Mouse (Mus musculus) erythroblast, adult 5-6 weeks (primary cell): ENCODE results near the gene Man1a. TPM values are rescaled to one million over a fixed set of nuclear protein-coding genes. Genes with fewer than 3 reads are reported as not detected.
A peak's percentile ranks its signal among the peaks of the same experiment; 100 is the strongest.

ENCODE experiments used
- ATAC-seq: replicated peaks from 2 replicates; pipeline ENCODE4 v1.8.0; 2016; ENCODE audit warnings: moderate number of reproducible peaks, mild to moderate bottlenecking, moderate TSS enrichment, inconsistent platforms; ENCODE audit not compliant: poor library complexity, low FRiP score, severe bottlenecking
- total RNA-seq, 2 experiments: library from RNA; stranded (forward) in 1 of 2; stranded (reverse) in 1 of 2; fragments of 150-400 nt in 1 of 2; fragments of 200-764, 138-1000 nt in 1 of 2; gene quantifications; 2 replicates each; pipeline versions ENCODE4 v1.2.3 to v1.2.4; 2015 to 2017; ENCODE audit warnings: low replicate concordance in 2 of 2

Gene Man1a
- total RNA-seq (2015; ENCODE audit: low replicate concordance): 127 and 129 TPM in 2 replicates
- 163 and 164 TPM in 2 replicates for total RNA-seq (2017; ENCODE audit: low replicate concordance)

DNA sequence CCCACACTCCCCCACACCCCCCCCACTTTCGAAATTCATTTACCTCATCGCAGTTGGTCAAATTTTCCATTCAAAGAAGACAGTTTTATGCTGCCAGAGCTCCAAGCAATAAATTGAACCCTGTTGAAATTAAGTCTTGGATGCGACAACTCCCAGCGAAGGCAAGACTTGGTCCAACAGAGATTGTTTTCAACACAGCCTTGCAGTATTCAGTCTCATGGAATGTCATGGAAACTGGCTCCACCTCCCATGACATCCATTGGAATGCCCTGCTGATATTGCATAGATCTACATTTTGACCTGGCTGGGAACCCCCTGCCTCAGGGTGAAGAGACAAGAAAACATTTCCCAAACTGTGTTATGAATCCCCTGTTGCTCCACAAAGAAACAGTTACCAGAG, at the start of gene Man1a:
Man1a (minus strand) TSS at position 190 of the 400 bp plus-strand sequence.
- ATAC-seq: no peak

DNA sequence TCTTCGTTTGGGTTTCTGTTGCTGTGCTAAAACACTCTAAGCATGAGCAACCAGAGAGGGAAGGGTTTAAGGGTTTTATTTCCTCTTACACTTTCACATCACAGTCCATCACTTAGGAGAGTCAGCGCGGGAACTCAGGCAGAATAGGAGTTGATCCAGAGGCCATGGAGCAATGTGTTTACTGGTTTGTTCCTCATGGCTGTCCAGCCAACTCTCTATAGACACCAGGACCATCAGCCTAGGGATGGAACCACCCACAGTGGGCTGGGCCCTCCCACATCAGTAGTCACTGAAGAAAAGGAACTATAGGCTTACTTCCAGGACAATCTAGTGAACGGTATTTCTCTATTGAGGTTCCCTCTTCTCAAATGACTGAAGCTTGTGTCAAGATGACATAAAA, 45.4 kb upstream of the Man1a start:
- ATAC-seq: no peak

DNA sequence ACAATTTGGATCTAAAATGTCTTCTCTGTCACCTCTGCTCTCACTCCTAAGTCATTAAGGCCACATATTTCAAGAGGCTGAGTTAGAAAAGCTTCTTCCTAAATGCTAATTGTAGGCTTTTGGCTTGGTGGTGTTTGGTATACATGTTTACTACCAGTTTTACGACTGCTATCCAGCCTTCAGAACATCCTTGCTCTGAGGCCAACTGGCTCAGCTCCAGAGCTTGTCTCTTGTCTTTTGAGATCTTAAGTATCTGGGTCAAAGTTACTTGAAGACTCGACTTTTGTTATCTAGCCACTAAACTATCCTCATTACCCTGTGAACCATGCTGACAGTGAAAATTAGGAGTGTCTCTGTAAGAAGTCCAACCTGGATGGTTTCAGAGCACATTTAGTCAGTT, 44.0 kb upstream of the Man1a start:
- ATAC-seq: no peak

DNA sequence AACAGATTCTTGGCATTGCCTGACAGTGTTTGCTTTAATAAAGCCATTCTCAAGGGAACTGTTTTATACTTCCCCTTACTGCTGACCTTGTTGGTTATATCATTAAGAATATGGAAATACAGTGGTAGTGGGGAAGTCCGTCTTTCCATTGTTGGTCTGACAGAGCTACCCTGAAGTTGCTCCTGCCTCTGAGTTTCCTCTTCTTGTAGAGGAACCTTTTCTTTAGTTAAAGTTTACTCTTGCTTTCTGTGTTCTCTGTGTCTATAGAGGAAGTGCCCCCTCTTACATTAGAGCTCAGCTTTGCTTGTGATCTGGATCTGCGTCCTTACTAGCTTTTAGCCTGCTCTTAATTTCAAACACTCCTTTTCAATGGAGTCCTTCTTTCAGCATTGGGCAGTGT, 42.9 kb upstream of the Man1a start:
- ATAC-seq: no peak

DNA sequence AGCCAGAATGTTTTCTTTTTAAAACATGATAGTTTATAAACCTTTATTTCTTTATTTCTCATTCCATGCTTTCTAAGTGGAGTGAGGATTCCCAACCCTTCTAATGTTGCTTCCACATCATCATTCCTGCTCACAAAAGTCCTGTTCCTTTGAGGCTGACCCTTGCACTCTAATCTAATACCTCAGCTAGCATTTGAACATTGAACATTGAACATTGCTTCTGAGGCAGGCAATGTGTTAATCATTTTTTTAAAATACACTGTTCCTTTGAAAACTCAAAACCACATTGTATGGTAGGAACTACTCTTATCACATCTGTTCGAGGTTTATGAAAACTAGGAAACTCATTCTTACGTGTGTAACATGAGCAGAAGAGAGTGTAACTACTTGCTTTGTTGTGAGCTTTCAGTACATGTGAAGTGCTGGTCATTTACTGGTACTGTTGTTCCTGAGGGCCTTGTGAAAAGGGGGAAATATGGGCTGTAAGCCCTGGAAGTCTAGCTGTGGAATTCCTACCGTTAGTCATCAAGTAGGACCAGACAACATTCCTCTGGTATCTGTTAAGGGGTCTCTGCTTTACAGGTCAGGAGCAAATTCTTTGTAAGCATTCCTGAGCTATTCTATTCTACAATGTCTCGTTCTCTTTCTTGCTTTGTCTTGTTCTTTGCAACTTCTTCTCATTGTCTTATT, 42.0 kb upstream of the Man1a start:
- ATAC-seq: no peak

DNA sequence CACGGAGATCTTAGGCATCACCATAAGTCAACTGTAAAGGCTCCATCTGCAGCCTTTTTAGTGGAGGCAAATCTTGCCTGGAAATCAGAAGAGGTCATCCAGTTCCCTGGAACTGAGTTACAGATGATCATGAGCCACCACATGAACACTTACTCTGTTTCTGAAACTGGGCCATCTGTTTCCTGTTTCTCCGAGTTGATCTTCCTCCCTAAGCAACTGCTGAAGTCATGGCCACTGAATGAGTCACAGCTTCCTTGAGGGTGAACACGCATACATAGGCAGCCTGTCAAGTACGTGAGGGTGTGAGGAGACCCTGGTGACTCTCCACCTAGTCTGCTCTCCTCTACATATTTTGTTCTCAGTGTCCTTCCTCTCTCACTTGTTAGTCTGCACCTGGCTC, 41.4 kb upstream of the Man1a start:
- ATAC-seq: no peak

DNA sequence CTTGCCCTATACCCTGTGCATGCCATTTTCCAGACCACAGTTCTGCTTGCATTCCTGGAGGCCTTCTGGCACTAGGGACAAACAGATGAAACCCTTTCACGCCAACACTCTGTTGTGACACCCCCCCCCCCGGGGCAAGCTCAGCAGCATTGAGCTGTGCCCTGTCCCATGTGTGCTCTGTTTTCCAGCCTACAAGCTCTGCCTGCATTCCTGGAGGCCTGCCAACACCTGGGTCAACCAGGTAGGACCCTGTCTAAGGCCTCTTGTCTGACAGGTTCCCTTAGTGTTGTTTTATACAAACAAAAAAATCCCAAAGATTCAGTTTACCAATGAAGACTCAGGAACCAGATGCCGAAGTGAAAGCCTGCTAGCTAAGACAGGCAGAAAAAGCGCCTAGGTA, 27.3 kb upstream of the Man1a start:
- ATAC-seq: no peak

DNA sequence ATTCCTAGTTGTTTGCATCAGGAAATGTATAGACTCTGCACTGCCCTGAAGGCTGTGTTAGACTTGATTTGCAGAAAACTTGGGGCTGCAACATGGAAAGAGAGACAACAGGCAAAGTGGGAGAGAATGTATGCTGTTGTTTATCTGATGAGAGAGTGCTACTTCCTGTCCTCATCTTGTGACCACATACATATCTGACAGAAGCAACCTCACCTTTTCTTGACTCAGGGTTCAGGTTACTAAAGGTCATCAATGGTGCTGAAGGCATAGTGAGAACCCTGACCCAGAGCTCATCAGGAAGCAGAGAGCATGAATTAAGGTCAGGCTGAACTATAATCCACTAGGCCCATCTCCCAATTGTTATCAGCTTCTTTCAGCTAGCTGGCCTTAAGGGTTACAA, 15.7 kb upstream of the Man1a start:
- no peak for ATAC-seq

DNA sequence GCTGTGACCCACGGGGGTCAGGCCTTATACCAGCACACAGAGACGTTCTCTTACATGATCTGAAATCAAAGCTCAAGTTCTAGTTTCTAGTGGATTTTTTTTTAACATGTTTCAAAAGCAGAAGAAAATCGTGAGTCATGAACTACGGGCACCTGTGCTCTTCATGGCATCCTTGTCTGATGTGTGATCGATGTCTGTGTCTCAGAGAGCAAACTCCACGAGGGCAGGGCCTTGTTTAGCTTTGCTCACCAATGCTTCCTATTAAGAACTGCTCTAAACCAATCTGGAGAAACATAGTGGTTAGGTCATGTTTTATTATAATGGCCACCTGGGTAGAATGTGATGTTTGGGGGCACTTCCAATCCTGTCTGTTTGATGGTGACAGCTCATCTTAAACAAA, 13.5 kb upstream of the Man1a start:
- no peak for ATAC-seq

DNA sequence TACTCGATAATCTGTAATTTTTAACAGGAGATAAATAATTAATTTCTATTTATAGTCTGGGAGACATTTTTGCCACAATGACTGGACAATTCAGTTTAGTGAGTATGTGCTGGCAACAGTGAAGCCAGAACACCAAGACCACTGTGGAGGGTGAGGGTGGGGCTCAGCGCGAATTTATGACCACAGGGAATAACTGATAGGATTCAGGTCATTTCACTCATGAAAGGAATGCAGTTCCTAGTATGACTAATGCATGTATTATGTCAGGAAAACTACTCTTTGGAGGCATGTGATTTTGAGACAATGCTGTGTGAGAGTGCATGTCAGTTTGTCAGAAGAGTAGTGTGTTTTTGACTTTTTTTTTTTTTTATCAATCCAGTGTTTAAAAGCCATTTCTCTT, 10.9 kb upstream of the Man1a start:
- no peak for ATAC-seq

DNA sequence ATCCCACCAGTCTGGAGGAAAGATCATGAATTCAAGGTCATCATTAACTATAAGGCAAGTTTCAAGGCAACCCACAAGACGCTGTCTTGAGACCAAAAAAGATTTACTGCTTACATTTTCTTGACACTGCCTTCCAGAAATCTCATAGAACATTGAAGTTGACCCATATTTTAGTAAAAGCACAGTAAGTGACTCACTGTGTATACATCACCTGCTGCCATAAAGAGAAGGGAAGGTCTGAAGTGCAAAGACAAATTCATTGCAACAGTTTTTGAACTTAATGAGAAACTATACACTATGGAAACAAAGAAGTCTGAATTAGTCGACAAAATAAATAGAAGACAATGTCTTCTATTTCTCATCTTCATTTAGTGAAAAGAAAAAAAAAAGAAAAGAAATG, 8.7 kb upstream of the Man1a start:
- no peak for ATAC-seq

DNA sequence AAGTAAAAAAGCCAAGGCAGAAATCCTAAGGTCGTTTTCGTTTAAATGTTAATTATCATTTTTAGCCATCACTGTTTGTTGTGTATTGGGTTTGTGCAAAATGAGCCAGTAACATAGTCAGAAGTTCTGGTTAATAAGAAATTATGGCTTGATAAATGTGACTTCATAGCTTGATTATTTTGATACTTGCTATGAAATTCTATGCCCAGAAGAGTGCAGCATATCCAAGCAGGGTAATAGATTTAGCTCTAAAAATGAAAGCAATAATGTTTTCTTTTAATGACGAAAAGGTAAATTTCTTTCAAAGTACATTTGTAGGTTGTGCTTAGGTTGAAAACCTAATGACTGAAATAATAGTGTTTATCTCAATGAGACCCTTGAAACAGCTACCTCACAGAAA, 596 bp upstream of the Man1a start:
- ATAC-seq: no peak

DNA sequence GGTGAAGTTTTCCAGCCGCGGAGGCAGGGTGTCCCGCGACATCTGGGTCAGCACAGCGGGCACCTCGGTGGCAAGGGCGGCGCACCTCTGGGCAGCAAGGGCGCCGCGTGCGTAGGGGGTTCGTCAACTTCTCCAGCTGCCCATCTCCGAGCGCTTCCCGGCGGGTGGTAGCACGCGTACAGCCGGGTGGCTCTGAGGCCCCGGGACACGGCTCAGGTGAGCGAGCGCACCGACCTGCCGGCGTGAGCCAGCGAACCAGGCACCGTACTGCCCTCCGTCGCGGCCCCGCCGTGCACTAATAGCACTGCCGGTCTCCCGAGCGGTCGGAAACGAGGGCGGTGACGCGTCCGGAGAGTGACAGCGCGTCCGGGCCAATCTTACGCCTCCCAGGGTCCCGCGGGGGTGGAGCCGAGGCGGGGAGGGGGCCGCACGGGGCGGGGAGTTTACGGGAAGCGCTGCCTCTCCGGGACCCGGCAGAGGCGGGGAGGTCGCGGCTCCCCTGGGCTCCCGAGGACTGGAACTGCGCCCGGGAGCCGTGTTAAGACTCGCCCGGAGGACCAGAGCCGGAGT, 883 bp downstream of the Man1a start:
- ATAC-seq: peak; percentile 87

DNA sequence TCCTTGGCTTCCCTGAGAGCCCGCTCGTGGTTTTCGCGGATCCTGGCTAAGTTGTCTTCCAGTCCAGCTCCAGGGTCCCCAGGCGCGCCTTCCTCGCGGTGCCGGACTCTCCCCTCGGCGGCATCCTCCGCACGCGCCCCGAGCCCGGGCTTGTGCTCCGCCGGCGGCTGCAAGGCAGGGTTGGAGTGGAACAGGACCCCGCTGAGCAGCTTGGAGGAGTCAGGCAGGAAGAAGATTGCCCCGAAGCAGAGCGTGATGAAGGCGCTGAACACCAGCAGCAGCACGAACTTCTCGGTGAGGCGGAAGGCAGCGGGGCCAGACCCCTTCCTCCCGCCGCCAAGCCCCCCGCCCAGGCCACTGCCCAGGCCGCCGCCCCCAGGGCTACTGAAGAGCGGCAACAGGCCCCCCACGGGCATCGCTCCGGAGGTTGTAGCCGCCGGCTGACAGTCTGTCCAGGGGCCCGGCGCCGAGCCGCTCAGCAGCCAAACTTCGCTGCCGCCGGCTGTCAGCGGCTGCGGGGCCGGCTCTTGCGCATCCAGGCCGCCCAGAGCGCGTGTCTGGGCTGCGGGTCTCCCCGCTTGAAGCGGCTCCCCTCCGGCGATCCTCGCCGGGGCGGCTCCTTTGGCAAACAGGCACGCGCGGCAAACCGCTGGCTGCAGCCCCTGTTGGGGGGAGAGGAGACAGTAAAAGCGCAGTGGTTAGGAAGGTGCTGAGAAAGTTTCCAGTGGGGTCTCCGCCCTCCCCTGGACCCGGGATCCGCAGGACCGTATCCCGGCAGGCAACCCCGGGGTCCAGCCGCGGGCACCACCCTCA, 1.6 kb downstream of the Man1a start:
- ATAC-seq: peak; percentile 29

DNA sequence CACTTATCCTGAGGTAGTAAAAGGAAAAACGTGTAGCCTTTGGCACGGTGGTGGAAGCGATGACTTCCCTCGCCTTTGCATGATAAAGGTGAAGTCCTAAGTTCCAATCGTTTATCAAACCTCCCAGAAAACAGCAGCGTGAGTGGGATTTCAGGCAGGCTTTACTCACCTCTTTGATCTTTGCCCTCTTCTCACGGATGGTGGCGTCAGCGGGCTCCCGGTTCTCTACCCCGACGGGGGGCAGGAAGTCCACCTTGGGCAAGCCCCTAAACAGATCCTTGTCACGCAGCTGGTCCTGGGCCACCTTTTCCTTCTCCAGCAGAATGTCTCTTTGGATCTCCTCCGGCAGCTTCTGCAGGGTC, 2.2 kb downstream of the Man1a start:
- peak; percentile 11; the same call in 1 of the 2 replicates for ATAC-seq

DNA sequence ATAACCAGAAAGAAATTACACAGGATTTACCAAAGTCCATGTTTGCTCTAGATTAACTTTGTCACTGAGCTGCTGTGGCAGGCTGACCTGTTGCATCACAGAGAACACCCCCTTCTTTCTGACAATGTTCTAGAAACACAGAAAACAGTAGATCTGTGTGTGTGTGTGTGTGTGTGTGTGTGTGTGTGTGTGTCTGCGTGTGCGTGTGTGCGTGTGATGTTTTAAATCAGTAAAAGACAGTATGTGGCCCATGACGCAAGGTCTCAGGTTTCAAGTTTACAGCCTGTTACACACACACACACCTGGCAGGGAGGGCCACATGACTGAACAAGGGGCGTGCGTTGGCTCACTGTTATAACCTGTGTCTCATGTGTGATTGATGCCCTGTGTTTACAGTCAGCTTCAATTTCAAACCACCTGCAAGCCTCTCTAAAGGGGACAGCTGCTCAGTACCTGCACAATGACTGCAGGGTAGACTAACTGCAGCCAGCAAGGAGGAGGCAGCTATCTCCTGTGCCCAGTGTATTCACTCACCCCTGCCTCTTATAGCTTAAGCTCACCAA, 2.7 kb downstream of the Man1a start:
- peak; percentile 29; the same call in 1 of the 2 replicates for ATAC-seq

DNA sequence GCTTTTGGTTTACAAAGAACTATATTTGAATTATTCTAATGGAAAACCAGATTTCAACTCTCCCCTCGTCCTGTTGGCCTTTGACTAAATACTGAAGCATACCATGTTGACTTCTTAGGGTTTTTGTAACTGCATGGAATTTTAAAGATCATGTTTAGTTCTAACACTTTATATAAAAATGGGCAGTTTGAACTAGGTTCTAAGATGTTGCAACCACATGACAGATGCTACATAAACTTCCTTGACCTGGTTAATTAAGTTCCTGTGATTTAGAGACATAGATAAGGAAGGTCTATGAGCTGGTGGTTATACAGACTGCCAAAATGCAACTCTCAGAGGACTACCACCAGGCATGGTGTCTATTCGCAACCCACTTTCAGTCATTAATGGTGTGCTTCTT, 4.1 kb downstream of the Man1a start:
- no peak for ATAC-seq

DNA sequence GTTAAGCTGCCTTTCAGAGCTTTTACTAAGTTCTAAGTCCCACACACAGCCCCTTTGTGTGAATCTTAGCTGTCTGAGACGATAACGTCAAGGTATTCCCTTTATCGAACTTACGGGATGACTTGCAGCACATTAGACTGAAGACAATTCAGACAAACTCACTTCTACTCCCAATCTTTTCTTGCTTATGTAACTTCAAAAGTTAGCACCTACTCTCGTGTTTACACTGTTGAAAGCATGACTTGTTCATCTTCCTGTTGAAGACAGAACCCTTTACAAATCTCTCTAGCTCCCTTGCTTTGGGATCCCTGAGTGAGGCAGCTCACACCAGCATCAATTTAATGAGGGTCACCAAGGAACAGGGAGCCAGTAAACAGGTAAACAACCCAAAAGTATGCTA, 5.9 kb downstream of the Man1a start:
- no peak for ATAC-seq

DNA sequence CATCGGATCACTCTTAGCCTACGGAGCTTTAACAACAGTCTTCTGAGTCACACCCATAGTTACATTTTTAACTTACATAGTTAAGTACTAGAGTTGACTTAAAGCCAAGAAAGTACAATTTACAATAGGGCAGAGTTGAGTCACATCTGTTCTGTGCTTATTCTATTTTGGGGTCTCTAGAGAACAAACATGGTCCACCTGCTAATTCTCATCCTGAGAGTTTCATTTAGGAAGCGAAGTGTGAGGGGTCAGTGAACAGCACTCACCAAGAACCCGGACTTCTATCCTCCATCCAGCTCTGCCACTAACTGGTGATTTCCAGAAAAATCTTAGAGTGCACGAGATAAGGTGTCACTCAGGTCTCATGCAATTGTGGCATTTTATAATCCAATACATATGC, 7.0 kb downstream of the Man1a start:
- ATAC-seq: no peak

DNA sequence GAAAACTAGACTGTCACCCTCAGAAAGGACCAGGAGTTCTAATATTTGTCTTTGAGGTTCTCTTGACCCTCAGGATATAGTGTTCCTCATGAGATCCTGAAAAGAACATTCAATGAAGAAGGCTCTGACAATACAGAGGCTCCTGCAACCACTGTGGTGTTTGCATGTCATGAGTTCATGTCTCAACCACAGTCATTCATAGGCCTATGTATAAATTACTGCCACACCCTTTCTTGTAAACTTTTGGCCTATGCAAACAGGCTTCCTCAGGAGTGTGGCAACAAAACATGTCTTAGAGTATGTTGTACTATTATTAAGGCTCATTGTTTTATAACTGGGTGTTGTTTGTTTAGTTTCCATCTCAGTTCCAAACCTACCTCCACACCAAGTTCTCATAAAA, 9.7 kb downstream of the Man1a start:
- ATAC-seq: no peak
